Comparison of ENCODE assay signal across 8 mouse cellular contexts in the genomic region with DNA sequence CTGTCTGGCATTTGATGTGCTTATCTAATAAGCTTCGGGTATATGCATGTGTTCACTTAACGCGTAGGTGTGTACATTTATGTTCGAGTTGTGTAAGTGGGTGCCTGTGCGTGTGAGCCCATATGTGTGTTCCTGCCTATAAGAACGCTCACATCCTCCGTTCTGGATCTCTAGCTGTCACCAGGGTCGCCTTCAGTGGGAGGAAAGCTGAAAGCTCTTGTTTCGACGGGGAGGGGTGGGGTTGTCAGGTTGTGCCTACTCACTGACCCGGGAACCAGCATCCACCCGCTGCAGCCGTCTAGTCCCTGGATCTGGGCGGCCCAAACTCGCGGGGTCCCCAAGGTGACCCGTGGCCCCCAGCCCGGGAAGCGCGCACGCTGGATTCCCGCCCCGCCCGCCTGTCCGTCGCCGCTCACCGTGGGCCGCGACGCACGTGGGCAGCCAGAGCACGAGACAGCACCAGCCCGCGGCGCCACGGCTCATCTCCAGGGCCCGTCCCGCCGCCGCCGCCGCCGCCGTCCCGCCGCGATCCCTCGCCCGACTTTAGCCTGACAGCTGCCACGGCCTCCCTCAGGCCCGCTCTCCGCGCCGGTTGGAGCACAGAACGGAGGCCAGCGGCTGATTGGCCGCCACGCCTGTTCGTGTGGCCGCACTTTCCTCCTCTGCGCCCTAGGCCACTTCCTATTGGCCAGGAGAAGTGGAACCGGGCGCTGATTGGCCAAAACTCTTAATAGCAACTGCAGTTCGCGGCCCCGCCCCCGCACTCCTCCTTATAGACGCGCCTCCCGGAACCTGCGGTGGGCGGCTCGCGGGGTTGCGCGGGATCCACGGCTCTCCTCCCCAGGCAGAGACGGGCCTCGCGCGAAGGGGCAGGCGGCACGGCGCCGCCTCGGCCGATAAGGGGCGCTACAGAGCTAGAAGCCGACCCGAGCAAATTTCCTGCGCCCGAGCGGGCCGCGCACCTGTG. TPM values are rescaled to one million over a fixed set of nuclear protein-coding genes. Genes with fewer than 3 reads are reported as not detected.
A peak's percentile ranks its signal among the peaks of the same experiment; 100 is the strongest.
DNase-seq lines count a peak whose midpoint lies in the region; ATAC-seq and TF ChIP-seq lines count a peak whose summit lies in the region.

A gene (plus strand): TSS at position 818 of the 967 bp plus-strand sequence.

- no peak; the same call in 1 of the 2 replicates for TF ChIP-seq POLR2A in lung, adult 2 months (IDR thresholded peaks at IDR 0.05; ENCODE audit: borderline replicate concordance, extremely low read depth, low read depth, low read length)

- peaks cover 2 to 5% of the 10 kb centered on the region in 2 experiments; a peak in 2 of 4 replicates for H3K4me1 ChIP-seq in ES-E14 (ENCODE audit: control insufficient read depth in 2 of 2, insufficient read depth in 2 of 2, low read length in 2 of 2, poor library complexity in 1 of 2)
- H3K4me1 ChIP-seq in forebrain, embryonic 15.5 days: peaks cover 39% of the 10 kb centered on the region
- peaks cover 10% of the 10 kb centered on the region for H3K4me1 ChIP-seq in lung, adult 2 months (ENCODE audit: control insufficient read depth, insufficient read depth, low read length)

- H3K4me2 ChIP-seq in forebrain, embryonic 15.5 days (replicated peaks): peak within 1 kb of the TSS; percentile 91

- peak within 1 kb of the TSS; percentile 87 for H3K27ac ChIP-seq in ES-E14 (ENCODE audit: insufficient read depth, low read depth, low read length, poor library complexity, severe bottlenecking)
- peak within 1 kb of the TSS; percentile 90 for H3K27ac ChIP-seq in forebrain, embryonic 15.5 days (replicated peaks)

- no peaks in the 10 kb centered on the region for H3K27me3 ChIP-seq in forebrain, embryonic 15.5 days

- in situ Hi-C loops in ES-E14 (cut with MboI; ENCODE audit: low sequenced_read_pairs in 2 of 2, unreplicated experiment in 2 of 2): no loop called here

- peak; percentile 94 for ATAC-seq in forebrain, embryonic 15.5 days (replicated peaks)
- ATAC-seq in neutrophil, adult 5-6 weeks (ENCODE audit: extremely low read depth, insufficient number of reproducible peaks, low FRiP score, poor library complexity, severe bottlenecking): peak; percentile 87

- H3K4me3 ChIP-seq in ES-E14 (ENCODE audit: insufficient read depth in 1 of 2, low read depth in 1 of 2, low read length in 2 of 2, poor library complexity in 1 of 2, severe bottlenecking in 1 of 2): peak within 1 kb of the TSS; percentile 88 to 95
- peak within 1 kb of the TSS; percentile 85 for H3K4me3 ChIP-seq in forebrain, embryonic 15.5 days
- peak within 1 kb of the TSS; percentile 97 for H3K4me3 ChIP-seq in lung, adult 2 months (replicated peaks; ENCODE audit: extremely low read depth, low read depth, low read length)

- intact Hi-C loops in heart, postnatal 25 days (cut with DNase I): loop anchor here (10.0 kb wide), 2 partner anchors 134 to 464 kb away; a partner anchor contains a TSS

- peak; percentile 99 for DNase-seq in ES-E14 (ENCODE audit: low read depth, low spot score)
- DNase-seq in cerebellum, adult 11-12 months: peak; percentile 97
- peak; percentile 98 for DNase-seq in heart, postnatal 25 days (ENCODE audit: low spot score)
- DNase-seq in layer of hippocampus, adult 18-20 months (ENCODE audit: low spot score in 2 of 2): peak; percentile 98 to 100
- peak; percentile 97 for DNase-seq in lung, adult 2 months
- DNase-seq in thymus, adult 18-20 months: peak; percentile 96 to 98

- peak within 1 kb of the TSS; percentile 99 for H3K9ac ChIP-seq in ES-E14 (ENCODE audit: insufficient read depth, low read depth, low read length, poor library complexity, severe bottlenecking)
- peak within 1 kb of the TSS; percentile 86 for H3K9ac ChIP-seq in forebrain, embryonic 15.5 days (replicated peaks)

- peaks cover 15% of the 10 kb centered on the region for H3K36me3 ChIP-seq in ES-E14 (ENCODE audit: control insufficient read depth, insufficient read depth, low read length, poor library complexity, severe bottlenecking)
- H3K36me3 ChIP-seq in forebrain, embryonic 15.5 days: 0 out of 2 replicates have a peak, but pooled peaks cover 3% of the 10 kb centered on the region

- H3K9me3 ChIP-seq in ES-E14 (ENCODE audit: control insufficient read depth, insufficient read depth, low read depth, low read length): no peaks in the 10 kb centered on the region
- H3K9me3 ChIP-seq in forebrain, embryonic 15.5 days: no peaks in the 10 kb centered on the region

- peak; percentile 20; the same call in 1 of the 2 replicates for TF ChIP-seq CTCF in lung, adult 2 months (IDR thresholded peaks at IDR 0.05; ENCODE audit: insufficient read depth, low read length)

- WGBS in forebrain, embryonic 15.5 days: 3% methylated on average over 96 of the region's 96 CpGs
- WGBS in lung, adult 2 months: 2% methylated on average over 96 of the region's 96 CpGs

TF ChIP-seq in ES-E14, 5 proteins besides CTCF, POLR2A, EP300 and RAD21:
- TF ChIP-seq CHD2 (IDR thresholded peaks at IDR 0.05; ENCODE audit: low read depth, low read length) (peak; percentile 90), ZC3H11A (IDR thresholded peaks at IDR 0.05; ENCODE audit: borderline replicate concordance, low read depth, low read length) (no peak), HCFC1 (IDR thresholded peaks at IDR 0.05; ENCODE audit: borderline replicate concordance, insufficient read depth, low read length) (0 out of 2 replicates have a peak, but pooled peaks have one; percentile 60)

RNA-seq across cellular contexts. Expression of the gene that starts here (rescaled TPM):
- total RNA-seq in ES-E14 (2012; rRNA removed): 493 and 584 TPM in 2 replicates
- polyA plus RNA-seq in forebrain, embryonic 15.5 days (2015; fragmentation: Nextera tagmentation; extraction: Ambion mirVana): 644 and 647 TPM in 2 replicates
- total RNA-seq in heart, postnatal 25 days (2021): 100 to 1,000 TPM; 133 to 151 TPM
- total RNA-seq in layer of hippocampus, adult 18-20 months (2021): 100 to 1,000 TPM; 229 to 234 TPM
- polyA plus RNA-seq in lung, adult 2 months (2012; rRNA removed): 71.5 and 103 TPM in 2 replicates
- total RNA-seq in neutrophil, adult 5-6 weeks (2017): 104 and 115 TPM in 2 replicates

Comparison
In these comparisons a context has a peak if more than half of its experiments do, and no peak if none do; other contexts are left out.
1. Peak in every context shown above with its lines: DNase-seq, ATAC-seq, H3K4me3 ChIP-seq and H3K27ac ChIP-seq.